Mouse (Mus musculus): Measurements from ENCODE around the gene Zhx3.

Gene Zhx3

GRCm38 (mm10) chr2:160872890-160873382 is at the start of gene Zhx3:
Gene Zhx3, minus strand, starts transcription at chr2:160872998.
- peak; percentile 62 for DNase-seq (ENCODE audit: extremely low read depth, low read depth)

GRCm38 (mm10) chr2:160921285-160921684 is 48.5 kb upstream of the Zhx3 start:
- DNase-seq (ENCODE audit: extremely low read depth, low read depth): no peak

- DNase-seq (ENCODE audit: extremely low read depth, low read depth): no peak
Observed at GRCm38 (mm10) chr2:160918930-160919215, 46.1 kb upstream of the Zhx3 start.

GRCm38 (mm10) chr2:160918154-160918929 is 45.5 kb upstream of the Zhx3 start:
- DNase-seq (ENCODE audit: extremely low read depth, low read depth): no peak

- DNase-seq (ENCODE audit: extremely low read depth, low read depth): no peak
Observed at GRCm38 (mm10) chr2:160917313-160917712, 44.5 kb upstream of the Zhx3 start.

- DNase-seq (ENCODE audit: extremely low read depth, low read depth): no peak
Observed at GRCm38 (mm10) chr2:160916714-160917113, 43.9 kb upstream of the Zhx3 start.

GRCm38 (mm10) chr2:160915821-160916610 is 43.2 kb upstream of the Zhx3 start:
- no peak for DNase-seq (ENCODE audit: extremely low read depth, low read depth)

- no peak for DNase-seq (ENCODE audit: extremely low read depth, low read depth)
Observed at GRCm38 (mm10) chr2:160914656-160915055, 41.9 kb upstream of the Zhx3 start.

- DNase-seq (ENCODE audit: extremely low read depth, low read depth): no peak
Observed at GRCm38 (mm10) chr2:160912231-160912671, 39.5 kb upstream of the Zhx3 start, which contains the start of gene Emilin3. Gene Emilin3, minus strand, starts transcription at chr2:160912328.

- no peak for DNase-seq (ENCODE audit: extremely low read depth, low read depth)
Observed at GRCm38 (mm10) chr2:160911558-160912201, 38.9 kb upstream of the Zhx3 start.

GRCm38 (mm10) chr2:160910633-160911032 is 37.8 kb upstream of the Zhx3 start:
- no peak for DNase-seq (ENCODE audit: extremely low read depth, low read depth)

- no peak for DNase-seq (ENCODE audit: extremely low read depth, low read depth)
Observed at GRCm38 (mm10) chr2:160908607-160909006, 35.8 kb upstream of the Zhx3 start.

GRCm38 (mm10) chr2:160906101-160906500 is 33.3 kb upstream of the Zhx3 start:
- DNase-seq (ENCODE audit: extremely low read depth, low read depth): no peak

GRCm38 (mm10) chr2:160905301-160905700 is 32.5 kb upstream of the Zhx3 start:
- no peak for DNase-seq (ENCODE audit: extremely low read depth, low read depth)

- DNase-seq (ENCODE audit: extremely low read depth, low read depth): no peak
Observed at GRCm38 (mm10) chr2:160901656-160902412, 29.0 kb upstream of the Zhx3 start.

GRCm38 (mm10) chr2:160891697-160892096 is 18.9 kb upstream of the Zhx3 start:
- no peak for DNase-seq (ENCODE audit: extremely low read depth, low read depth)

GRCm38 (mm10) chr2:160891045-160891444 is 18.2 kb upstream of the Zhx3 start:
- DNase-seq (ENCODE audit: extremely low read depth, low read depth): no peak

- DNase-seq (ENCODE audit: extremely low read depth, low read depth): no peak
Observed at GRCm38 (mm10) chr2:160887859-160888258, 15.1 kb upstream of the Zhx3 start.

- peak; percentile 44 for DNase-seq (ENCODE audit: extremely low read depth, low read depth)
Observed at GRCm38 (mm10) chr2:160887284-160887683, 14.5 kb upstream of the Zhx3 start.

- no peak for DNase-seq (ENCODE audit: extremely low read depth, low read depth)
Observed at GRCm38 (mm10) chr2:160886221-160886620, 13.4 kb upstream of the Zhx3 start.

GRCm38 (mm10) chr2:160884830-160885229 is 12.0 kb upstream of the Zhx3 start:
- DNase-seq (ENCODE audit: extremely low read depth, low read depth): peak; percentile 39
